Mouse (Mus musculus): ENCODE measurements at regions not wholly inside any gene's neighbourhood (a gene's known extent, or its start where the extent isn't known, plus 50 kb on each side); places are given as distances from the start of the nearest gene placed in this dataset.

- H3K4me2 ChIP-seq, result no peak overlapping the region
- H3K9me3 ChIP-seq (replicated peaks), result no peaks in the 10 kb centered on the region
- 76% methylated on average over 10 of the region's 10 CpGs for WGBS (ENCODE audit: insufficient replicate concordance)
- no peak overlapping the region for H3K27ac ChIP-seq
- no peak overlapping the region for H3K9ac ChIP-seq
- H3K4me1 ChIP-seq, result no peaks in the 10 kb centered on the region
- H3K27me3 ChIP-seq (replicated peaks), result no peaks in the 10 kb centered on the region
- no peak for ATAC-seq
- no peak overlapping the region for H3K4me3 ChIP-seq
- no peaks in the 10 kb centered on the region for H3K36me3 ChIP-seq
These were observed 50.5 kb upstream of the Foxq1 start for GRCm38 (mm10) chr13:31505386-31505785.
